Mouse (Mus musculus): Measurements from ENCODE around the gene Reg3b. TPM values are rescaled to one million over a fixed set of nuclear protein-coding genes. Genes with fewer than 3 reads are reported as not detected.
A peak's percentile ranks its signal among the peaks of the same experiment; 100 is the strongest.
"Not testable (repeated sequence)": the region's sequence is repeated elsewhere in the genome, so short reads cannot be mapped to it uniquely, and the experiment has no call there.

Gene Reg3b
- total RNA-seq (2021), result not detected
- long read RNA-seq, experiment 1, result 0 reads
- long read RNA-seq, experiment 2, result 0 reads

GRCm38 (mm10) chr6:78370357-78370756 lies at the start of gene Reg3b:
Gene Reg3b, plus strand, starts transcription at chr6:78370657.
- no peak for DNase-seq

GRCm38 (mm10) chr6:78327798-78328197 lies 42.7 kb upstream of the Reg3b start:
- no peak for DNase-seq

- DNase-seq, result no peak
These were observed 41.3 kb upstream of the Reg3b start for GRCm38 (mm10) chr6:78329166-78329565.

GRCm38 (mm10) chr6:78331919-78332569 lies 38.4 kb upstream of the Reg3b start:
- peak in 1 of 2 experiments; percentile 7 for DNase-seq

- no peak for DNase-seq
These were observed 30.2 kb upstream of the Reg3b start for GRCm38 (mm10) chr6:78340296-78340695.

GRCm38 (mm10) chr6:78341689-78342088 lies 28.8 kb upstream of the Reg3b start:
- DNase-seq, result no peak

- peak in 1 of 2 experiments; percentile 3 for DNase-seq
These were observed 8.4 kb upstream of the Reg3b start for GRCm38 (mm10) chr6:78361971-78362563.

- DNase-seq, result no peak
These were observed 8.3 kb downstream of the Reg3b start, which contains the start of gene Reg3d for GRCm38 (mm10) chr6:78378765-78379164. Gene Reg3d, minus strand, starts transcription at chr6:78378865.

GRCm38 (mm10) chr6:78380409-78380808 lies 10.0 kb downstream of the Reg3b start, which contains the start of gene Reg3a:
Gene Reg3a, plus strand, starts transcription at chr6:78380709.
- DNase-seq, result no peak

- no peak for DNase-seq
These were observed 15.2 kb downstream of the Reg3b start for GRCm38 (mm10) chr6:78385609-78386008.

GRCm38 (mm10) chr6:78395323-78395722 lies 24.9 kb downstream of the Reg3b start, which contains the start of gene Reg2:
Gene Reg2, plus strand, starts transcription at chr6:78395623.
- DNase-seq, result not testable (repeated sequence)

- not testable (repeated sequence) for DNase-seq
These were observed 52.0 kb downstream of the Reg3b start, which contains the start of gene Reg1 for GRCm38 (mm10) chr6:78422411-78422810. Gene Reg1, plus strand, starts transcription at chr6:78422711.

Other genes with a start within 250 kb of the Reg3b start
- gene Reg3d, start 8.2 kb downstream of the Reg3b start, total RNA-seq (2021), result not detected
- not detected for gene Reg3a, start 10.1 kb downstream of the Reg3b start, total RNA-seq (2021)
- gene Reg2, start 25.0 kb downstream of the Reg3b start, total RNA-seq (2021), result not detected
- not detected for gene Reg1, start 52.1 kb downstream of the Reg3b start, total RNA-seq (2021)
- 10 to 100 TPM in 1 of 2 experiments, not detected in 1; 51.3 TPM for gene Reg3g, start 98.2 kb downstream of the Reg3b start, total RNA-seq (2021)